Mouse (Mus musculus): Measurements from ENCODE around the gene Foxg1. TPM values are rescaled to one million over a fixed set of nuclear protein-coding genes. Genes with fewer than 3 reads are reported as not detected.

The Foxg1 gene
- polyA plus RNA-seq, 1 experiment: not detected

DNA sequence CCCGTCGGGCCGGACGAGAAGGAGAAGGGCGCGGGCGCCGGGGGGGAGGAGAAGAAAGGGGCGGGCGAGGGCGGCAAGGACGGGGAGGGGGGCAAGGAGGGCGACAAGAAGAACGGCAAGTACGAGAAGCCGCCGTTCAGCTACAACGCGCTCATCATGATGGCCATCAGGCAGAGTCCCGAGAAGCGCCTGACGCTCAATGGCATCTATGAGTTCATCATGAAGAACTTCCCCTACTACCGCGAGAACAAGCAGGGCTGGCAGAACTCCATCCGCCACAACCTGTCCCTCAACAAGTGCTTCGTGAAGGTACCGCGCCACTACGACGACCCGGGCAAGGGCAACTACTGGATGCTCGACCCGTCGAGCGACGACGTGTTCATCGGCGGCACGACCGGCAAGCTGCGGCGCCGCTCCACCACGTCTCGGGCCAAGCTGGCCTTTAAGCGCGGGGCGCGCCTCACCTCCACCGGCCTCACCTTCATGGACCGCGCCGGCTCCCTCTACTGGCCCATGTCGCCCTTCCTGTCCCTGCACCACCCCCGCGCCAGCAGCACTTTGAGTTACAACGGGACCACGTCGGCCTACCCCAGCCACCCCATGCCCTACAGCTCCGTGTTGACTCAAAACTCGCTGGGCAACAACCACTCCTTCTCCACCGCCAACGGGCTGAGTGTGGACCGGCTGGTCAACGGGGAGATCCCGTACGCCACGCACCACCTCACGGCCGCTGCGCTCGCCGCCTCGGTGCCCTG, 2.6 kb downstream of the Foxg1 start, which contains the start of gene Gm43517:
TSS of gene Gm43517 (plus strand) at position 299 of the 755 bp plus-strand sequence.
- H3K27ac ChIP-seq (ENCODE audit: insufficient read depth, low read depth, low read length): no peak within 1 kb of the TSS
- no peak for TF ChIP-seq POLR2A (IDR thresholded peaks at IDR 0.05; ENCODE audit: borderline replicate concordance, low read depth, low read length)
- no peak for TF ChIP-seq CTCF (IDR thresholded peaks at IDR 0.05; ENCODE audit: low read depth, low read length)
- H3K4me3 ChIP-seq (ENCODE audit: insufficient read depth, low read length): no peak within 1 kb of the TSS
- no peaks in the 10 kb centered on the region for H3K4me1 ChIP-seq (ENCODE audit: control insufficient read depth, insufficient read depth, low read length)

- TF ChIP-seq POLR2A (IDR thresholded peaks at IDR 0.05; ENCODE audit: borderline replicate concordance, low read depth, low read length) (no peak), CTCF (IDR thresholded peaks at IDR 0.05; ENCODE audit: low read depth, low read length) (no peak)
- Histone ChIP-seq H3K4me1 (ENCODE audit: control insufficient read depth, insufficient read depth, low read length) (no peaks in the 10 kb centered on the region), H3K4me3 (ENCODE audit: insufficient read depth, low read length) (no peak overlapping the region), H3K27ac (ENCODE audit: insufficient read depth, low read depth, low read length) (no peak overlapping the region)
Observed at GRCm38 (mm10) chr12:49385631-49385990, 3.2 kb downstream of the Foxg1 start.

DNA sequence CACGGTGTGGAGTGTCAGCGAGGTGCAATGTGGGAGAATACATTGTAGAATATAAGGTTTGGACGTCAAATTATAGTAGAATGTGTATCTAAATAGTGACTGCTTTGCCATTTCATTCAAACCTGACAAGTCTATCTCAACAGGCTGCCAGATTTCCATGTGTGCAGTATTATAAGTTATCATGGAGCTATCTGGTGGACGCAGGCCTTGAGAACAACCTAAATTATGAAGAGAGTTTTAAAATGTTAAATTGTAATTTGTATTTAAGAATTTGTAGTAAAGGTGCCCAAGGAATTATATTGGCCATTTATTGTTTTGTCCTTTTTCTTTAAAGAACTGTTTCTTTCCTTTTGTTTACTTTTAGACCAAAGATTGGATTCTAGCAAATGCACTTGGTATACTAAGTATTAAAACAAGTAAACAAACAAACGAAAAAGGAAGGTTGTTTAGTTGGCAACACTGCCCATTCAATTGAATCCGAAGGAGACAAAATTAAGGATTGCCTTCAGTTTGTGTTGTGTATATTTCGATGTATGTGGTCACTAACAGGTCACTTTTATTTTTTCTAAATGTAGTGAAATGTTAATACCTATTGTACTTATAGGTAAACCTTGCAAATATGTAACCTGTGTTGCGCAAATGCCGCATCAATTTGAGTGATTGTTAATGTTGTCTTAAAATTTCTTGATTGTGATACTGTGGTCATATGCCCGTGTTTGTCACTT, 3.8 kb downstream of the Foxg1 start:
- H3K27ac ChIP-seq (ENCODE audit: insufficient read depth, low read depth, low read length): no peak overlapping the region
- H3K4me3 ChIP-seq (ENCODE audit: insufficient read depth, low read length): no peak overlapping the region
- no peaks in the 10 kb centered on the region for H3K4me1 ChIP-seq (ENCODE audit: control insufficient read depth, insufficient read depth, low read length)
- no peak for TF ChIP-seq POLR2A (IDR thresholded peaks at IDR 0.05; ENCODE audit: borderline replicate concordance, low read depth, low read length)
- no peak for TF ChIP-seq CTCF (IDR thresholded peaks at IDR 0.05; ENCODE audit: low read depth, low read length)

- Histone ChIP-seq H3K4me3 (ENCODE audit: insufficient read depth, low read length) (no peak overlapping the region), H3K4me1 (ENCODE audit: control insufficient read depth, insufficient read depth, low read length) (no peaks in the 10 kb centered on the region), H3K27ac (ENCODE audit: insufficient read depth, low read depth, low read length) (no peak overlapping the region)
- TF ChIP-seq POLR2A (IDR thresholded peaks at IDR 0.05; ENCODE audit: borderline replicate concordance, low read depth, low read length) (no peak), CTCF (IDR thresholded peaks at IDR 0.05; ENCODE audit: low read depth, low read length) (no peak)
Observed at GRCm38 (mm10) chr12:49387856-49388598, 5.6 kb downstream of the Foxg1 start.

DNA sequence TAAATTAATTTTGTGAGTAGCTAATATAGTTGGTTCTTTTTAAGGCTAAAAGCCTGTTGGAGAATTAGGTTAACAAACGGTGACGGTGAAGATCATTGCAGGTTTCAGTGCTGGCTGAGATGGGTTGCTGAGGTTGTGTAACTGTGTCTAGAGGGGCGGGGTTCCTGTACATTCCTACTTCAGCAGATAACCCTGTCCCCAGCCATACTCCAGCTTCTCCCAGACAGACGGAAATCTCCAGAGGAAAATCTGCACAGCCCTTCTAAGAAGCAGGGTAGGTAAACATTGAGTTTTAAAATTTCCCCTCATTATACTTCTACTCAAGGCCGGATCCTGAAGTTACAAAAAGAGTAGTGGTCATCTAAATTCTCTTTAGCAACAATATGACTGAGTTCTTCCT, 7.2 kb downstream of the Foxg1 start:
- Histone ChIP-seq H3K4me1 (ENCODE audit: control insufficient read depth, insufficient read depth, low read length) (no peaks in the 10 kb centered on the region), H3K27ac (ENCODE audit: insufficient read depth, low read depth, low read length) (no peak overlapping the region), H3K4me3 (ENCODE audit: insufficient read depth, low read length) (no peak overlapping the region)
- no peak for TF ChIP-seq POLR2A (IDR thresholded peaks at IDR 0.05; ENCODE audit: borderline replicate concordance, low read depth, low read length)
- no peak for TF ChIP-seq CTCF (IDR thresholded peaks at IDR 0.05; ENCODE audit: low read depth, low read length)

GRCm38 (mm10) chr12:49390257-49390656, 7.8 kb downstream of the Foxg1 start:
- H3K4me1 ChIP-seq (ENCODE audit: control insufficient read depth, insufficient read depth, low read length): no peaks in the 10 kb centered on the region
- no peak overlapping the region for H3K4me3 ChIP-seq (ENCODE audit: insufficient read depth, low read length)
- TF ChIP-seq POLR2A (IDR thresholded peaks at IDR 0.05; ENCODE audit: borderline replicate concordance, low read depth, low read length) (no peak), CTCF (IDR thresholded peaks at IDR 0.05; ENCODE audit: low read depth, low read length) (no peak)
- H3K27ac ChIP-seq (ENCODE audit: insufficient read depth, low read depth, low read length): no peak overlapping the region

DNA sequence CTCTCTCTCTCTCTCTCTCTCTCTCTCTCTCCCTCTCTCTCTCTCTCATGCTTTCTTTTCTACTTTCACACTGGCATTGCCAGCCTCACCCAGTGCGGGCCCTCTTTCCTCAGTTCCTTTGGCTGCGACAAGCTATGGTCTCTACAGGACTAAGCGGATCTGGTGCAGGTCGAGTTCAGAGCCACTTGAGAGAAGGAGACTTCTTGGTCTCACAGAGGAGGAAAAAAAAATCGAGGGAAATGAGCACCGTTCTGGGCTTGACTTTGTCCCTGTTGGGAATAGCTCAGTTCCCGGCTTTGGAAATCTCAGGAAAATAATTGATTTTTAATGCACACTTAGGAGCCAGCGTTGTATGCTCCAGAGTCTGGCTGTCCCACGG, 8.5 kb downstream of the Foxg1 start:
- H3K27ac ChIP-seq (ENCODE audit: insufficient read depth, low read depth, low read length): no peak overlapping the region
- H3K4me1 ChIP-seq (ENCODE audit: control insufficient read depth, insufficient read depth, low read length): no peaks in the 10 kb centered on the region
- H3K4me3 ChIP-seq (ENCODE audit: insufficient read depth, low read length): no peak overlapping the region
- TF ChIP-seq CTCF (IDR thresholded peaks at IDR 0.05; ENCODE audit: low read depth, low read length): no peak
- TF ChIP-seq POLR2A (IDR thresholded peaks at IDR 0.05; ENCODE audit: borderline replicate concordance, low read depth, low read length): no peak

DNA sequence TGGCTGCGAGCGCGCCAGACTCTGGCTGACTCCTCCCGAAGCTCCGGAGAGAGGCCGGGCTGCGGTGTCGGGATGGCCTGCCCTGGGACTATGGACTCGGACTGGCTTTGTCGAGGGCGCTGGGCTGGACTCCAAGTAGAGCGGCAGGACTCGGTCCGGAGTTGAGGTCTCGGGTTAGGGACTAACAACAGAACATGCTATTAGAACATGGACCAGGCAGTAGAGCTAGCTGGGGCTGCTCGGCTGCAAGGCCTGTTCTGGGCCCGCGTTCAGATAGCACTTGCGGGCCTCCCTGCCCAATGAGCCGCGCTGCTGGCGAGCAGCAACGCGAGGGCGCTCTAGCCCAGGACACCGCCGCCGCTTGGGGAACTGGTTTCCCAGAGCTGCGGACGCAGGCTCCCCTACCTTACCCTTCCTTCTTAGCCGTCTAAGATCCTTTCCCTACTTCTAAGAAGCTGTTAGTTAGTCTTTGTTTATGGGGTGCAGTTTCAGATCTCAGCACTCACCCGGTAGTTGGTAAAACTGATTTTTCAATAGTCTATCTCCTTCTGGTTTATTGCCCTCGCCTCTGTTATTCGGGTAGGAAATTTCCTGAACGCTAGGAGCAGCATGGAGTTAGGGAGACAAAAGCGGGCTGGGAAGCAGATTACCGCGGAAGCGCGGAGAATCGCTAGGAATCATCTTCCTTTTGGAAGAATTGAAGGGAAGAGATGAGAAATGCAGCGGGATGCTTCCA, 9.0 kb downstream of the Foxg1 start:
- TF ChIP-seq CTCF (IDR thresholded peaks at IDR 0.05; ENCODE audit: low read depth, low read length) (no peak), POLR2A (IDR thresholded peaks at IDR 0.05; ENCODE audit: borderline replicate concordance, low read depth, low read length) (no peak)
- no peaks in the 10 kb centered on the region for H3K4me1 ChIP-seq (ENCODE audit: control insufficient read depth, insufficient read depth, low read length)
- no peak overlapping the region for H3K4me3 ChIP-seq (ENCODE audit: insufficient read depth, low read length)
- no peak overlapping the region for H3K27ac ChIP-seq (ENCODE audit: insufficient read depth, low read depth, low read length)

- H3K4me1 ChIP-seq (ENCODE audit: control insufficient read depth, insufficient read depth, low read length): no peaks in the 10 kb centered on the region
- H3K27ac ChIP-seq (ENCODE audit: insufficient read depth, low read depth, low read length): no peak overlapping the region
- no peak for TF ChIP-seq POLR2A (IDR thresholded peaks at IDR 0.05; ENCODE audit: borderline replicate concordance, low read depth, low read length)
- TF ChIP-seq CTCF (IDR thresholded peaks at IDR 0.05; ENCODE audit: low read depth, low read length): no peak
- no peak overlapping the region for H3K4me3 ChIP-seq (ENCODE audit: insufficient read depth, low read length)
Observed at GRCm38 (mm10) chr12:49392041-49392390, 9.6 kb downstream of the Foxg1 start.

Data from bone marrow macrophage, adult 2 months (primary cell).